Mouse (Mus musculus) liver, postnatal 0 days (tissue): ENCODE results near the gene Fam83d.

Experiments
- CTCF ChIP-seq: sonication (generic); IDR thresholded peaks from 2 replicates; pipeline ENCODE4 v1.5.1; 2016; ENCODE audit warnings: antibody characterized with exemption, low read depth
- EP300 ChIP-seq: IDR thresholded peaks from 2 replicates; pipeline ENCODE4 v1.6.1; 2016; ENCODE audit warnings: antibody characterized with exemption, low read depth, mild to moderate bottlenecking

DNA sequence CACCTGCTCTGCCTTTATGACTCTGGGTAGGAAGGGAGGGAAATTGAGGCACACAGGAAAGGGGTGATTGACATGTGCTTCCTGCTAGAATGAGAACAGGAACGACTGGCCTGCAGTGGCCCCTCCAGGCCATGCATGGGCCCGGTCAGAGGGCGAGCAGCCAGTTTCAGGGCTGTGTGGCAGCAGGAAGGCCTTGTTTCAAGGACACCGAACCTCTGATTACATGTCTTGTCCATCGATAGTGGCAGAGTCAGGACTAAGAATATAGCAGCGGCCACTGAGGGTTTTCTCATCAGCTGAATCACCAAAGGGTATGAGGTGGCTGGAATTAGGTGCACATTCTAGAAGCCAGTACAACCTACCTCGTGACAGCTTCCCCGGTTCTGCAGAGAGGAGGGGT, 7.0 kb downstream of the Fam83d start:
- TF ChIP-seq CTCF (no peak), EP300 (no peak)
